Mouse (Mus musculus) hindbrain, embryonic 12.5 days (tissue): ENCODE data around the gene Uckl1. TPM values are rescaled to one million over a fixed set of nuclear protein-coding genes. Genes with fewer than 3 reads are reported as not detected.
A peak's percentile ranks its signal among the peaks of the same experiment; 100 is the strongest.

Experiments used
- ATAC-seq: fragments of 200-750 bp; cut with Nextera tagmentation; 2 replicates; pipeline ENCODE4 v1.8.0; 2017; ENCODE audit warnings: moderate TSS enrichment; ENCODE audit not compliant: low FRiP score
- H3K27ac ChIP-seq: fragments of 300-500 bp; sonication (generic); 2 replicates; pipeline ENCODE4 v1.5.1; 2016; ENCODE audit warnings: mild to moderate bottlenecking
- H3K27me3 ChIP-seq: fragments of 300-500 bp; sonication (generic); 2 replicates; pipeline ENCODE4 v1.6.1; 2016; ENCODE audit warnings: mild to moderate bottlenecking
- H3K36me3 ChIP-seq: fragments of 300-500 bp; sonication (generic); 2 replicates; pipeline ENCODE4 v1.6.1; 2016; ENCODE audit warnings: mild to moderate bottlenecking
- H3K4me1 ChIP-seq: fragments of 300-500 bp; sonication (generic); 2 replicates; pipeline ENCODE4 v1.6.1; 2016
- H3K4me2 ChIP-seq: fragments of 300-500 bp; sonication (generic); replicated peaks from 2 replicates; pipeline ENCODE4 v1.6.1; 2016; ENCODE audit warnings: mild to moderate bottlenecking
- H3K4me3 ChIP-seq: fragments of 300-500 bp; sonication (generic); 2 replicates; pipeline ENCODE4 v1.5.1; 2016; ENCODE audit warnings: mild to moderate bottlenecking
- H3K9ac ChIP-seq: fragments of 300-500 bp; sonication (generic); 2 replicates; pipeline ENCODE4 v1.6.1; 2016; ENCODE audit warnings: mild to moderate bottlenecking, moderate library complexity
- H3K9me3 ChIP-seq: fragments of 300-500 bp; sonication (generic); replicated peaks from 2 replicates; pipeline ENCODE4 v1.6.1; 2016; ENCODE audit warnings: mild to moderate bottlenecking
- WGBS: fragments of 180-500 bp; shearing (Covaris S2); methylation state at CpG from one replicate; pipeline ENCODE4 v1.1.7; 2016; 5-methylcytosine and 5-hydroxymethylcytosine counted together
- polyA plus RNA-seq: library from polyadenylated mRNA; unstranded; fragments of >200 nt; fragmentation: Nextera tagmentation; extraction: Ambion mirVana; gene quantifications from 2 replicates; pipeline ENCODE4 v1.2.1, GENCODE M21; 2016

The Uckl1 gene
- 64.2 and 66.3 TPM in 2 replicates for polyA plus RNA-seq

DNA sequence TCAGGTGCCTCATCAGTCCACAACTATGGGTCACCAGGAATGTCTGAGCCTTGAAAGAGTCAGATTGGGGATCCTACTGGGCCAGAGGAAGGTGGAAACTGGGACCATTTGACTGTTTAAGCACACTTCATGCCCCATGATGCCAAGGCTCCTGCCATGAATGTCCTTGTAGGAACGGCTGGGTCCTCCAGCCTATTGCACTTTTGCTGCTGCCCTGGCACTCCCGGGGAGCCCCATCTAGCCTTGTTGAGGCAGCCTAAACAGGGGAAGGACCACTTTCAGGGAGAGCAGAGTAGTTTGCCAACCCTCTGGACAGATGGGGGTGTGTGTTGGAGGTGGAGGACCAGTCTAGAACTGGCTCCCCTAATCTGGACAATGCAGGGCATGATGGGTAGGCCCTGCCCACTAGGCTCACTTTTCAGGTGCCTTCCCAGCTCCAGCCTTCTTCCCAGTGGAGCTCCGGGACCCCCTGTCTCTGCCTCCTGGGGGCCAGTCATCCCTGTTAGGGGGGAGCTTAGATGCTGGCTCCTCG lies at the start of gene Uckl1:
Gene Uckl1, minus strand, starts transcription at position 482 of the 532 bp plus-strand sequence.
- no peak for ATAC-seq
- H3K36me3 ChIP-seq: peaks cover 61% of the 10 kb centered on the region
- WGBS: 93% methylated on average over 4 of the region's 4 CpGs

DNA sequence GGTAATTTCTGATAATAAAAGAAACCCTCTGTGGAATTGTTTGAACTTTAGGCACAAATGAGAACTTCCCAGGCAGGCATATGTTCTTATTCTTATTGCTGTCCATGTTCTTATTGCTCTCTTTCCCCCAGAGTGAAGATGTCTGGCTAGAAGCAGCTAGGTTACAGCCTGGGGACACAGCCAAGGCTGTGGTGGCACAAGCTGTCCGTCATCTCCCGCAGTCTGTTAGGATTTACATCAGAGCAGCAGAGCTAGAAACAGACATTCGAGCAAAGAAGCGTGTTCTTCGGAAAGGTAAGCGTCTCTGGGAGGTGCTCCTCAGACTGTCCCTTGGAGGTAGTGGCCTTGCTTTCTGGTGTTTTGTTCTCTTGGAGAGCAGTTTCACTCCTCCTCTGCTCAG lies 47.9 kb upstream of the Uckl1 start:
- Histone ChIP-seq H3K4me2 (no peak overlapping the region), H3K36me3 (peaks cover 72% of the 10 kb centered on the region), H3K9ac (no peak overlapping the region), H3K9me3 (no peaks in the 10 kb centered on the region), H3K27me3 (no peaks in the 10 kb centered on the region), H3K4me1 (no peaks in the 10 kb centered on the region), H3K4me3 (no peak overlapping the region), H3K27ac (no peak overlapping the region)
- no peak for ATAC-seq
- 96% methylated on average over 6 of the region's 6 CpGs for WGBS

More for the DNA sequence above, at the start of gene Uckl1:
- Histone ChIP-seq H3K4me2 (no peak within 1 kb of the TSS), H3K9me3 (no peaks in the 10 kb centered on the region), H3K4me1 (peaks cover 10% of the 10 kb centered on the region), H3K4me3 (no peak within 1 kb of the TSS), H3K27me3 (no peaks in the 10 kb centered on the region), H3K9ac (no peak within 1 kb of the TSS), H3K27ac (no peak within 1 kb of the TSS)

DNA sequence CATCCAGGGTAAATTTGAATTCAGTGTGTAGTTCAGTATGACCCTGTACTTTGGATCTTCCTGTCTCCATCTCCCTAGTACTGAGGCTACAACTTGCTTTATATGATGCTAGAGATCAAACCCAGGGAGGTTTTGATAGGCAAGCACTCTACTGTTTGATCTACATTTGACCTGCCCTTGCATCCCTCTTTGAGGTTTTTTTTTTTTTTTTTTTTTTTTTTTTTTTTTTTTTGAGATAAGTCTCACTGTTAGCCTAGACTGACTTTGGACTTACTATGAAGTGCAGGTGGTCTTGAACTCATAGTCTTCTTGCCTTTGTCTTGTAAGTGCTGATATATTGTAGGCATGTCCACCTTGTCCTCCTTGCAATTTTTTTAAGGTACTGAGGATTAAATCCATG lies 43.8 kb upstream of the Uckl1 start:
- Histone ChIP-seq H3K4me2 (no peak overlapping the region), H3K9ac (no peak overlapping the region), H3K4me1 (no peaks in the 10 kb centered on the region), H3K36me3 (peaks cover 51% of the 10 kb centered on the region), H3K9me3 (no peaks in the 10 kb centered on the region), H3K4me3 (no peak overlapping the region), H3K27me3 (no peaks in the 10 kb centered on the region), H3K27ac (no peak overlapping the region)
- ATAC-seq: no peak

DNA sequence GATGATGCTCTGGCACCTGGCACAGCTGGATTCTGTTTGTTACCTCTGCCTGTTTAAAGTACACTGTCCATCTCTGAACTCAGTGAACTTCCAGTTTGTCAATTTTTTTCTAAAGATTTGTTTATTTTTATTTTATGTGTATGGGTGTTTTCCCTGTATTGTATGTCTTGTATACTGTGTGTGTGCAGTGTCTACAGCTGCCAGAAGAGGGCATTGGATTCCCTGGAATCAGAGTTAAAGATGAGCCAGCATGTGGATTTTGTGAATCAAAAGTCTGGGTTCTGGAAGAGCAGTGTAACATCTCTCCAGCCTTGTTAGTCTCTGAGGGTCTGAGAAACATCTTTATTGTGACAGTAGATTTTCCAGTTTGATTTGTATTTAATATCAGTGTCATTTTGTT lies 38.7 kb upstream of the Uckl1 start:
- Histone ChIP-seq H3K4me1 (no peaks in the 10 kb centered on the region), H3K4me3 (no peak overlapping the region), H3K4me2 (no peak overlapping the region), H3K9ac (no peak overlapping the region), H3K36me3 (peaks cover 54% of the 10 kb centered on the region), H3K9me3 (no peaks in the 10 kb centered on the region), H3K27me3 (no peaks in the 10 kb centered on the region), H3K27ac (no peak overlapping the region)
- ATAC-seq: no peak

DNA sequence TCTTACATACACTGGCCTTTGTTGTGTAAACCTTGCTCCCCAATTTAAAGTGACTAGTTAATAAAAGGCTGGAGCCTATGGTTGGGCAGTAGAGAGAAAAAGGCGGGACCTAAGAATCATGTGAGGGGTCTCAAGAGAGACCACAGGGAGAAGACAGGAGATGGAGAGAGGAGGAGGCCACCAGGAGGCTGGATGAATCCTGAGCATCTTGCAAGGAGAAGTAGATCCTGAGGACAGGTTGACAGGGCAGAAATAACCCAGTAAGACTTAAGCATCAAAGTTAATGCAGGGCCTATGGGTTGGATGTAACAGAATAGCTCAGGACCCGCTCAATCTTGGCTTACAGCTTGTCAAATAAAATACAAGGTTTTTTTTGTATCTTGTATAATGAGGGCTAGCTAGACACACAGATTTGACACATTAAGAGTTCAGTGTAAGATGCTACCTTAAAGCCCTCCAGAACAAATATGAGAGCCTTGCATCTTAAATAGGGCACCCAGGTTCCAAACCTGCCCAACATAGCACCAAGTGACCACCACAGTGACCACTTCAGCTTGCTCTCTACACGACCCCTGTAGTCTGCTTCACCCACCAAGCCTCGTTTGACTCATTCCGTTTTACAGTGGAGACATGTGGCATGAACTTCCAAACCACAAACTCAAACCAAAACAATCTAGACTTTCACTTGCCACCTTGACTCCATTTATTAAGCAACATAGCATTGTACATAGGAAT lies 34.2 kb upstream of the Uckl1 start:
- Histone ChIP-seq H3K27ac (no peak overlapping the region), H3K4me3 (no peak overlapping the region), H3K4me2 (no peak overlapping the region), H3K4me1 (no peaks in the 10 kb centered on the region), H3K27me3 (no peaks in the 10 kb centered on the region), H3K36me3 (peaks cover 45% of the 10 kb centered on the region), H3K9ac (no peak overlapping the region), H3K9me3 (no peaks in the 10 kb centered on the region)
- WGBS: 88% methylated on average over 5 of the region's 5 CpGs
- ATAC-seq: no peak

DNA sequence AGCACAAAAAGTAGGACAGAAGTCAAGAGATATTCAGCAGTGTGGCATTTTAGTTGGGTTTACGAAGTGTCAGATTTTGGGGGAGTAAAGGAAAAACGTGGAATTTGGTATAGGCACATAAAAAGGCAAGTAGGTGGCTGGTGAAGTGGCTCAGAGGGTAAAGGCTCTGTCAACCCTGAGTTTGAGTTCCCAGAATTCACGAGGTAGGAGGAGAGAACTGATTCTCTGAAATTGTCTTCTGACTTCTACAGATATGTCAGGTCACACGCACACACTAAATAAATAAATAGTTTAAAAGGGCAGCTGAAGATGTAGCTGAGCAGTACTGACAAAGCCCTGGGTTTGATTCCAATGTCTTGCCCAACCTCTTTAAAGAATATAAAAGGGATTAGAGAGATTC lies 17.7 kb upstream of the Uckl1 start:
- no peak for ATAC-seq
- Histone ChIP-seq H3K9me3 (no peaks in the 10 kb centered on the region), H3K9ac (no peak overlapping the region), H3K4me2 (peak overlapping the region; percentile 87; the same call in 1 of the 2 replicates), H3K27me3 (no peaks in the 10 kb centered on the region), H3K4me1 (peaks cover 30% of the 10 kb centered on the region), H3K4me3 (peak overlapping the region; percentile 88; the same call in 1 of the 2 replicates), H3K36me3 (0 out of 2 replicates have a peak, but pooled peaks cover 3% of the 10 kb centered on the region), H3K27ac (no peak overlapping the region)
- WGBS: 77% methylated on average over 4 of the region's 4 CpGs

DNA sequence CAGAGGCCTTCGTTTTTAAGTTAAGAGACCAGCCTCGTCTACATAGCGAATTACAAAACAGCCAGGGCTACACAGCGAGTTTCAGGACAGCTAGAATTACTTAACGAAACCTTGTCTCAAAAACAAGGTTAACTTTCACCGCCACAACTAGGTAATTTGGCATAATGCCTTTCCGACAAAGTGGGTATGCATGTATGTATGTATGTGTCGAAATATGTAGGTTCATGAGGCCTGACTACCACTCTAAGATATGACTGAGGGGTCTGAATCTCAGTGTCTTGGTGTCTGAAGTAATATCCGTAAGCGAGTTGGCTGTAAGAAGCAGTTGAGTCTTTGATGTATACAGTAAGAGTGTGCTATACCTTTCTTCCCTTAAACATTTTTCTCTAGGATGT lies 17.1 kb upstream of the Uckl1 start:
- peak overlapping the region; percentile 82 for H3K27ac ChIP-seq
- H3K4me1 ChIP-seq: peaks cover 34% of the 10 kb centered on the region
- peak overlapping the region; percentile 93 for H3K9ac ChIP-seq
- no peak for ATAC-seq
- 30% methylated on average over 10 of the region's 10 CpGs for WGBS
- no peaks in the 10 kb centered on the region for H3K9me3 ChIP-seq
- H3K4me3 ChIP-seq: peak overlapping the region; percentile 88
- H3K4me2 ChIP-seq: peak overlapping the region; percentile 87
- no peaks in the 10 kb centered on the region for H3K27me3 ChIP-seq
- 0 out of 2 replicates have a peak, but pooled peaks cover 3% of the 10 kb centered on the region for H3K36me3 ChIP-seq

DNA sequence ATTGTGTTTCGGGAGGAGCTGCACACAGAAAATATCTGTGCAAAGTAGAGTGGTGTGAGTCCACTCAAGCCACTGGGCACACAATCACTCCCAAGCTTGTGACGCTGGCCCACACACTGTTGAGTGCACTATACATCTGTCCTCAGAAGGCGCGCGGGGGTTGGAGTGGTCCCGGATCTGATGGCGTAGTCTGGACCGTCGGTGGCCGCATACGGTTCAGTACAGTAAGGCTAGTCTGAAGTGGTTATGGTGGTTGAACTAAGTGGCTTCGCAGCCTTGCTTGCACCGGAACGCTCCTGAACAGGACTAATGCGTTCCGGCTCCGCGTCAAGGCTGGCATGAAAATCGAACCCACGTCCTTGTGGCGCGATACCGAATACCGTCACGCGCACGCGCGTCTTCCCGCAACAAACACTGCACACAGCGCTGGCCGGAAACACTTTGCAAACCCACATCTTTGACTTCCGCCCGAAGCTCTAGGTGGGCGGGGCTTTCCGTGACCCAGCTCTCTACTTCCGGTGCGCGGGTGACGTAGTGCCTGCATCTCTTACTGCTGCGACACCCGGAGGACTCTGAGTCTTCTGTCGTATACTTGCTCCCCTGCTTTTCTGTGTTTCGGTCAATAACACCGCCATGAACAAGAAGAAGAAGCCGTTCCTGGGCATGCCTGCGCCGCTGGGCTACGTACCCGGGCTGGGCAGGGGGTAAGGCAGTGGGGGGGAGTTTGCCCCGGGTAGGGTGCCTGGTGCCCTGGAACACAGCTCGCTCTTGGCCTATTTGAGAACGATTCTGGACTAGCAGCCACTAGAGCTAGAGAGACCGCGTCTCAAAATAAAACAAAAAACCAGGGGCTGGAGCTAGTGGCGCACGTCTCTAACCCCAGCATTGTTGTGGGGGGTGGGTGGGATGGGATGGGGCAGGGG lies 16.4 kb upstream of the Uckl1 start:
- ATAC-seq: peak; percentile 93
- H3K4me1 ChIP-seq: peaks cover 34% of the 10 kb centered on the region
- H3K27ac ChIP-seq: peak overlapping the region; percentile 82
- WGBS: 1% methylated on average over 57 of the region's 57 CpGs
- H3K4me2 ChIP-seq: peak overlapping the region; percentile 87
- H3K4me3 ChIP-seq: peak overlapping the region; percentile 88
- H3K9ac ChIP-seq: peak overlapping the region; percentile 93
- H3K36me3 ChIP-seq: peaks cover 7% of the 10 kb centered on the region
- H3K27me3 ChIP-seq: no peaks in the 10 kb centered on the region
- no peaks in the 10 kb centered on the region for H3K9me3 ChIP-seq

DNA sequence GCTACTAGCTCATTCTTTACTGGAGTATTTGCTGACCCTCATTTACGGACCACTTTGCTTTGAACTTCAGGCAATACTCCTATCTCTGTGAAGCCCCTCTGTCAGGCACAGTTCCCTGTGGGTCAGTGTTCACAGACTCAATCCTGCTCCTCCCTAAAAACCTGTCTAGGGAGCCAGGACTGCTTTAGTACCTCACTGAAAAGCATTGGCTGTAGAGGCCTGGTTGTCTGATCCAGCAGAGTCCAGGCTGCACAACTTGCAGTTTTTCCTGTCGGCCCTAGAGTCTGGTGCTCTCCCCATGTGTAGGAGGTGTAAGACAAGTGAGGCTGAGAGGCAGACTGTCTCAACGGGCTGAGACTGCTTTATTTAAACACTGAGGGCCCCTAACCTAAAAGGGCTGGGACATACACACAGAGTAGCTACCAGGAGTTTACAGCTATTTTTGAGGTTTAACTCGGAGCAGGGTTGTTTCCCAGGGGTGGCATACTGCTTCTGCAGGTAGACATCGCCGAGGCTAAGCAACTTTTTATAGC lies 15.6 kb upstream of the Uckl1 start:
- Histone ChIP-seq H3K9me3 (no peaks in the 10 kb centered on the region), H3K4me1 (peaks cover 34% of the 10 kb centered on the region), H3K4me2 (peak overlapping the region; percentile 87), H3K27me3 (no peaks in the 10 kb centered on the region), H3K4me3 (peak overlapping the region; percentile 88), H3K9ac (0 out of 2 replicates have a peak overlapping the region, but pooled peaks have one; percentile 93), H3K27ac (peak overlapping the region; percentile 82; the same call in 1 of the 2 replicates), H3K36me3 (peaks cover 10% of the 10 kb centered on the region)
- WGBS: 66% methylated on average over 6 of the region's 6 CpGs
- no peak for ATAC-seq

DNA sequence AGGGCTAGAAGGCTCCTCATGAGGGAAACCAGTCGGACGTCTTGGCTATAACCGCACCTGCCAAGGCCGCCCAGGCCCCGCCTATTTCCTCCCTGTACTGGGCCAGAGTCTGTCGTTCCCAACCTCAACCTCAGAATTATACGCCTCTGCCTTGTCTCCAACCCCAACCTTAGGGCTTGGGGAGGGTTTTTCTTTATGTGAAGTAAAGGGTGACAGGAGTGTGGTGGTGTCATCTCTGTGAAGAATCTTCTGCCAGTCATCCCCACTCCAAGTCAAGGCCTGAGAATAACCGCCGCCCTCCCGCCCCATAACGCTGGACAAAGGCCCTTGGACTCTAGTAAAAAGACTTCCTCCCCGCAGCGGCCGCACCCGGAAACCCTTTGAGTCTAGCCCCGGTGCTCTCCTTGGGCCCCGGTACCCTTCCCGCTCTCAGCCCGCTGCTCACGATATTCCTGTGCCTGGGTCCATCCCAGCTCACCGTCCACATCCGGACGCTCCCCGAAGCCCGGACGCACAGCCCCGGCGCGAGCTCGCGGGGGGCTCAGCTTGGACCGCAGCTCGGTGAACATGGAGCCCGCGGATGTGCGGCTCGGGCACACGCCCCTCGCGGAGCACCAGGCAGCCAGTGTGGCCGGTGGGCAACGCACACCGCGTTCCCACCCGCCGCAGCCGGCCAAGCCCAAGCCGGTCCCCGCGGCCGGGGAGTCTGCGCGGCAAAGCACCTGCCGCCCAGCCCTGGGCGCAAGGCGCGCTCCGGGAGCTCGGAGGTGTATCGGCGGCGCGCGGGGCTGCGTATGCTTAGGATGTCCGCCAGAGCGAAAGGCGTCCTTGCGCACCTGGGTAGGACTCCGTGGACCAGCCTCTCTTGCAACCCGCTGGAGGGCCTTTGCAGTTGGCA lies 14.0 kb upstream of the Uckl1 start, which contains the start of gene Samd10:
Gene Samd10, minus strand, starts transcription at position 759 of the 898 bp plus-strand sequence.
- H3K4me3 ChIP-seq: peak within 1 kb of the TSS; percentile 66
- H3K27ac ChIP-seq: peak within 1 kb of the TSS; percentile 94
- no peaks in the 10 kb centered on the region for H3K27me3 ChIP-seq
- peaks cover 34% of the 10 kb centered on the region for H3K4me1 ChIP-seq
- peak; percentile 32 for ATAC-seq
- H3K36me3 ChIP-seq: peaks cover 10% of the 10 kb centered on the region
- H3K9ac ChIP-seq: peak within 1 kb of the TSS; percentile 87
- H3K4me2 ChIP-seq: peak within 1 kb of the TSS; percentile 63
- no peaks in the 10 kb centered on the region for H3K9me3 ChIP-seq
- WGBS: 2% methylated on average over 64 of the region's 71 CpGs

DNA sequence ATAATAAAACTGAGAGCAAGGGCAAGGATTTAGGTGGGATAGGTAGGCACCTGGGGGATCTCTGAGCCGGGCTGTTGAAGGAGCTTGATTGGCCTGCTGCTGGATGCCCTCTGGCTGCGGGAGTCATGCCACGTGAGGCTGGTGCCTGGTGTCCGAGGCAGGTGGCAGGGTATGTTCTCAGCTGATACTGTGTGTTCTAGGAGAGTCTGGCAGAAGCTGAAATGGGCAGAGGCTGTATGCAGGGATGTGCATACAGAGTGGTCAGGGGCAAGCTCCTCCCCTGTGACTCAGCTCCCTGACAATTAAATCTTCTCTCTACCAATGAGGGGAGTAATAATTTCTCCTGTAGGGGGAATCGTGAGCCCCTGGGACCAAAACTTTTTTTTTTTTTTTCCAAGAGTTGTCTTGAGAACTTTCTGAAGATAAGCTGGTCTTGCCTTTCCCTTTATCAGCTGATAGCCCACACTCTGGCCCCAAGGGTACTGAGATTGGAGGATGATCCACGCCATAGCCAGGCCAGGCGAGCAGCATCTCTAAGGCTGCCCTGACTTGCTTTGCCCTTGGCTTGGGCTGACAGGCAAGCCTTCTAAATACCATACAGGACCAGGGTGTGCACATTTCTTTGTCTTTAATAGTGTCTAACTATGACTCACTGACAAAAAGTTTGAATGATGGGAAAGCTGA lies 12.8 kb upstream of the Uckl1 start:
- Histone ChIP-seq H3K27ac (no peak overlapping the region), H3K27me3 (no peaks in the 10 kb centered on the region), H3K4me3 (0 out of 2 replicates have a peak overlapping the region, but pooled peaks have one; percentile 66), H3K4me1 (peaks cover 41% of the 10 kb centered on the region), H3K36me3 (peaks cover 10% of the 10 kb centered on the region), H3K4me2 (peak overlapping the region; percentile 63), H3K9me3 (no peaks in the 10 kb centered on the region), H3K9ac (peak overlapping the region; percentile 87; the same call in 1 of the 2 replicates)
- WGBS: 69% methylated on average over 7 of the region's 7 CpGs
- no peak for ATAC-seq
